Mouse (Mus musculus) induced T-regulatory cell, adult 2 months (primary cell): ENCODE measurements at regions not wholly inside any gene's neighbourhood (a gene's known extent, or its start where the extent isn't known, plus 50 kb on each side); places are given as distances from the start of the nearest gene placed in this dataset.

ENCODE experiments used
- DNase-seq: peaks from one replicate; pipeline ENCODE4 v3.0.0-alpha.2; 2012; ENCODE audit warnings: low read depth

GRCm38 (mm10) chr16:44674198-44674597, 49.9 kb upstream of the Nepro start:
- DNase-seq = no peak

- DNase-seq = no peak
These were observed 51.7 kb upstream of the Nepro start for GRCm38 (mm10) chr16:44672422-44672819.

- DNase-seq = no peak
These were observed 52.3 kb upstream of the Nepro start for GRCm38 (mm10) chr16:44671551-44672421.

- no peak for DNase-seq
These were observed 56.0 kb upstream of the Nepro start for GRCm38 (mm10) chr16:44668061-44668460.

- no peak for DNase-seq
These were observed 57.0 kb upstream of the Nepro start for GRCm38 (mm10) chr16:44667118-44667517.

GRCm38 (mm10) chr16:44666431-44666997, 57.6 kb upstream of the Nepro start:
- no peak for DNase-seq

GRCm38 (mm10) chr16:44665491-44665931, 58.6 kb upstream of the Nepro start:
- DNase-seq = no peak

GRCm38 (mm10) chr16:44662966-44663600, 61.0 kb upstream of the Nepro start:
- DNase-seq = no peak

GRCm38 (mm10) chr16:44660996-44661876, 62.9 kb upstream of the Nepro start:
- DNase-seq = no peak

- DNase-seq = no peak
These were observed 65.8 kb upstream of the Nepro start for GRCm38 (mm10) chr16:44658306-44658705.

- no peak for DNase-seq
These were observed 67.9 kb upstream of the Nepro start for GRCm38 (mm10) chr16:44656181-44656580.

GRCm38 (mm10) chr16:44655306-44655705, 68.8 kb upstream of the Nepro start:
- no peak for DNase-seq

- no peak for DNase-seq
These were observed 75.4 kb upstream of the Nepro start for GRCm38 (mm10) chr16:44648547-44649223.

GRCm38 (mm10) chr16:44643992-44644391, 80.1 kb upstream of the Nepro start:
- DNase-seq = peak; percentile 17

- DNase-seq = no peak
These were observed 78.4 kb upstream of the Boc start for GRCm38 (mm10) chr16:44637100-44637499.

- no peak for DNase-seq
These were observed 75.8 kb upstream of the Boc start for GRCm38 (mm10) chr16:44634486-44634885.

GRCm38 (mm10) chr16:44633059-44633667, 74.5 kb upstream of the Boc start:
- no peak for DNase-seq

GRCm38 (mm10) chr16:44632330-44633058, 73.8 kb upstream of the Boc start:
- DNase-seq = no peak

GRCm38 (mm10) chr16:44631357-44632053, 72.8 kb upstream of the Boc start:
- DNase-seq = no peak

GRCm38 (mm10) chr16:44630861-44631260, 72.2 kb upstream of the Boc start:
- no peak for DNase-seq
